Mouse (Mus musculus): ENCODE results near the gene Gtpbp6. TPM values are rescaled to one million over a fixed set of nuclear protein-coding genes. Genes with fewer than 3 reads are reported as not detected.
A peak's percentile ranks its signal among the peaks of the same experiment; 100 is the strongest.
"Not testable (repeated sequence)": the region's sequence is repeated elsewhere in the genome, so short reads cannot be mapped to it uniquely, and the experiment has no call there.

Gene Gtpbp6
- total RNA-seq (2021): 10 to 100 TPM; 12.6 to 16.8 TPM
- long read RNA-seq, experiment 1, transcript Gtpbp6-201 (10 exons, 1,617 nt): major isoform, 11 of 16 reads
- long read RNA-seq, experiment 1, partial matches to known transcripts: 0 of 16 reads
- long read RNA-seq, experiment 1, other reads (novel, unspliced or antisense): 4 of 16 reads
- long read RNA-seq, experiment 2, transcript Gtpbp6-201 (10 exons, 1,617 nt): major isoform, 17 of 26 reads
- long read RNA-seq, experiment 2, partial matches to known transcripts: 2 of 26 reads
- long read RNA-seq, experiment 2, other reads (novel, unspliced or antisense): 7 of 26 reads

- peak; percentile 96 for DNase-seq (ENCODE audit: low spot score)
These were observed at the start of gene Gtpbp6 for GRCm38 (mm10) chr5:110107581-110108304. TSS of gene Gtpbp6 (minus strand) at chr5:110108197.

- no peak for DNase-seq (ENCODE audit: low spot score)
These were observed 35.0 kb upstream of the Gtpbp6 start for GRCm38 (mm10) chr5:110143007-110143406.

GRCm38 (mm10) chr5:110142309-110142708, 34.3 kb upstream of the Gtpbp6 start:
- peak; percentile 30 for DNase-seq (ENCODE audit: low spot score)

GRCm38 (mm10) chr5:110140424-110140823, 32.4 kb upstream of the Gtpbp6 start:
- no peak for DNase-seq (ENCODE audit: low spot score)

- no peak for DNase-seq (ENCODE audit: low spot score)
These were observed 31.3 kb upstream of the Gtpbp6 start for GRCm38 (mm10) chr5:110139325-110139724.

GRCm38 (mm10) chr5:110137816-110138215, 29.8 kb upstream of the Gtpbp6 start:
- DNase-seq (ENCODE audit: low spot score): no peak

- DNase-seq (ENCODE audit: low spot score): no peak
These were observed 28.1 kb upstream of the Gtpbp6 start for GRCm38 (mm10) chr5:110136087-110136464.

GRCm38 (mm10) chr5:110135293-110136086, 27.5 kb upstream of the Gtpbp6 start, which contains the start of gene Chfr:
TSS of gene Chfr (plus strand) at chr5:110135842.
- DNase-seq (ENCODE audit: low spot score): peak; percentile 98

- DNase-seq (ENCODE audit: low spot score): not testable (repeated sequence)
These were observed 14.4 kb upstream of the Gtpbp6 start for GRCm38 (mm10) chr5:110122380-110122779.

GRCm38 (mm10) chr5:110109991-110110441, 2.0 kb upstream of the Gtpbp6 start, which contains the start of gene Zfp605:
TSS of gene Zfp605 (plus strand) at chr5:110110092.
- peak; percentile 89 for DNase-seq (ENCODE audit: low spot score)

GRCm38 (mm10) chr5:110108305-110108628, 270 bp upstream of the Gtpbp6 start:
- DNase-seq (ENCODE audit: low spot score): no peak

- DNase-seq (ENCODE audit: low spot score): no peak
These were observed 964 bp downstream of the Gtpbp6 start for GRCm38 (mm10) chr5:110106901-110107564.

- DNase-seq (ENCODE audit: low spot score): no peak
These were observed 1.7 kb downstream of the Gtpbp6 start for GRCm38 (mm10) chr5:110106140-110106871.

- no peak for DNase-seq (ENCODE audit: low spot score)
These were observed 3.2 kb downstream of the Gtpbp6 start for GRCm38 (mm10) chr5:110104616-110105380.

GRCm38 (mm10) chr5:110103901-110104615, 3.9 kb downstream of the Gtpbp6 start:
- DNase-seq (ENCODE audit: low spot score): no peak

GRCm38 (mm10) chr5:110102853-110103625, 5.0 kb downstream of the Gtpbp6 start:
- DNase-seq (ENCODE audit: low spot score): no peak

GRCm38 (mm10) chr5:110102429-110102828, 5.6 kb downstream of the Gtpbp6 start:
- DNase-seq (ENCODE audit: low spot score): no peak

- no peak for DNase-seq (ENCODE audit: low spot score)
These were observed 6.2 kb downstream of the Gtpbp6 start for GRCm38 (mm10) chr5:110101716-110102347.
